Mouse (Mus musculus) MEL (cell line): ENCODE results near the gene Lonp1. TPM values are rescaled to one million over a fixed set of nuclear protein-coding genes. Genes with fewer than 3 reads are reported as not detected.

Experiments
- DNase-seq: peaks from one replicate; pipeline ENCODE4 v3.0.0; 2011; ENCODE audit warnings: low read depth, low spot score
- H3K27ac ChIP-seq: 2 replicates; pipeline ENCODE4 v1.5.1; 2012; ENCODE audit warnings: low read depth, mild to moderate bottlenecking, control low read depth, low read length, moderate library complexity; ENCODE audit not compliant: control insufficient read depth
- H3K27me3 ChIP-seq, 2 experiments: fragments of 150-350 bp in 1 of 2; sonication (generic) in 1 of 2; 2 replicates each; pipeline ENCODE4 v1.6.1; 2012; ENCODE audit warnings: low read length in 2 of 2, mild to moderate bottlenecking in 2 of 2, improper control_type of control experiment in 1 of 2, moderate library complexity in 1 of 2; ENCODE audit not compliant: insufficient read depth in 2 of 2, control insufficient read depth in 1 of 2
- H3K36me3 ChIP-seq, 2 experiments: 2 replicates each; pipeline ENCODE4 v1.6.1; 2012 to 2014; ENCODE audit warnings: low read length in 2 of 2, improper control_type of control experiment in 1 of 2, inconsistent platforms in 1 of 2, mild to moderate bottlenecking in 1 of 2; ENCODE audit not compliant: insufficient read depth in 2 of 2, control insufficient read depth in 1 of 2
- H3K4me1 ChIP-seq, 2 experiments: fragments of 150-350 bp in 1 of 2; sonication (generic) in 1 of 2; 2 replicates each; pipeline ENCODE4 v1.6.1; 2012; ENCODE audit warnings: low read length in 2 of 2, improper control_type of control experiment in 1 of 2, mild to moderate bottlenecking in 1 of 2; ENCODE audit not compliant: insufficient read depth in 2 of 2, control insufficient read depth in 1 of 2
- H3K4me3 ChIP-seq, 2 experiments: fragments of 150-350 bp in 1 of 2; sonication (generic) in 1 of 2; 2 replicates each; pipeline ENCODE4 v1.5.1; 2012; ENCODE audit warnings: low read depth in 2 of 2, low read length in 2 of 2, mild to moderate bottlenecking in 2 of 2, moderate library complexity in 2 of 2, control low read depth in 1 of 2, improper control_type of control experiment in 1 of 2; ENCODE audit not compliant: control insufficient read depth in 1 of 2, insufficient read depth in 1 of 2
- H3K79me2 ChIP-seq: 2 replicates; pipeline ENCODE4 v1.6.1; 2012; ENCODE audit warnings: mild to moderate bottlenecking, low read length, moderate library complexity; ENCODE audit not compliant: control insufficient read depth, poor library complexity, insufficient read depth
- H3K9ac ChIP-seq: 2 replicates; pipeline ENCODE4 v1.6.1; 2012; ENCODE audit warnings: low read depth, mild to moderate bottlenecking, control low read depth, low read length, moderate library complexity; ENCODE audit not compliant: control insufficient read depth, poor library complexity, severe bottlenecking
- H3K9me3 ChIP-seq: fragments of 150-350 bp; sonication (generic); replicated peaks from 2 replicates; pipeline ENCODE4 v1.6.1; 2012; ENCODE audit warnings: mild to moderate bottlenecking, low read length, improper control_type of control experiment, moderate library complexity; ENCODE audit not compliant: insufficient read depth
- CHD1 ChIP-seq: IDR thresholded peaks from 2 replicates; pipeline ENCODE4 v1.6.1; 2012; ENCODE audit warnings: low read depth, mild to moderate bottlenecking, inconsistent platforms, low read length, improper control_type of control experiment
- GABPA ChIP-seq: IDR thresholded peaks from 2 replicates; pipeline ENCODE4 v1.6.1; 2012; ENCODE audit warnings: low read depth, mild to moderate bottlenecking, inconsistent platforms, low read length, improper control_type of control experiment, moderate library complexity
- HCFC1 ChIP-seq: IDR thresholded peaks from 2 replicates; pipeline ENCODE4 v1.6.1; 2012; ENCODE audit warnings: low read depth, mild to moderate bottlenecking, inconsistent platforms, low read length, improper control_type of control experiment, moderate library complexity
- MEF2A ChIP-seq: IDR thresholded peaks from 2 replicates; pipeline ENCODE4 v1.6.1; 2014; ENCODE audit warnings: low read depth, mild to moderate bottlenecking, inconsistent platforms, low read length, improper control_type of control experiment; ENCODE audit not compliant: poor library complexity, insufficient replicate concordance, severe bottlenecking; ENCODE audit errors: extremely low read depth
- MXI1 ChIP-seq: IDR thresholded peaks from 2 replicates; pipeline ENCODE4 v1.6.1; 2011; ENCODE audit warnings: mild to moderate bottlenecking, low read depth, low read length, improper control_type of control experiment
- NELFE ChIP-seq: IDR thresholded peaks from 2 replicates; pipeline ENCODE4 v1.6.1; 2011; ENCODE audit warnings: low read depth, low read length, improper control_type of control experiment
- NRF1 ChIP-seq: IDR thresholded peaks from 2 replicates; pipeline ENCODE4 v1.6.1; 2014; ENCODE audit warnings: low read depth, mild to moderate bottlenecking, inconsistent platforms, low read length, improper control_type of control experiment, moderate library complexity; ENCODE audit not compliant: poor library complexity, insufficient read depth, severe bottlenecking
- SIN3A ChIP-seq: IDR thresholded peaks from 2 replicates; pipeline ENCODE4 v1.6.1; 2012; ENCODE audit warnings: low read length, improper control_type of control experiment, inconsistent platforms
- TBP ChIP-seq: IDR thresholded peaks from 2 replicates; pipeline ENCODE4 v1.8.0; 2011; ENCODE audit warnings: low read depth, low read length, improper control_type of control experiment
- UBTF ChIP-seq: IDR thresholded peaks from 2 replicates; pipeline ENCODE4 v1.6.1; 2012; ENCODE audit warnings: low read depth, mild to moderate bottlenecking, inconsistent platforms, low read length, improper control_type of control experiment, moderate library complexity, borderline replicate concordance; ENCODE audit not compliant: insufficient read depth
- USF2 ChIP-seq, 2 experiments: IDR thresholded peaks; 2 replicates each; pipeline ENCODE4 v1.6.1; 2011 to 2012; ENCODE audit warnings: improper control_type of control experiment in 2 of 2, low read length in 2 of 2, borderline replicate concordance in 1 of 2, inconsistent platforms in 1 of 2, low read depth in 1 of 2, mild to moderate bottlenecking in 1 of 2; ENCODE audit not compliant: insufficient read depth in 1 of 2
- ZMIZ1 ChIP-seq: IDR thresholded peaks from 2 replicates; pipeline ENCODE4 v1.6.1; 2012; ENCODE audit warnings: low read depth, mild to moderate bottlenecking, inconsistent platforms, low read length, improper control_type of control experiment, moderate library complexity
- ZNF384 ChIP-seq: IDR thresholded peaks from 2 replicates; pipeline ENCODE4 v1.6.1; 2012; ENCODE audit warnings: low read depth, mild to moderate bottlenecking, inconsistent platforms, low read length, improper control_type of control experiment
- polyA plus RNA-seq, 2 experiments: library from polyadenylated mRNA; stranded (reverse) in 1 of 2; unstranded in 1 of 2; fragments of >175 nt in 1 of 2; fragments of >200 nt in 1 of 2; gene quantifications; 2 replicates each; pipeline versions ENCODE4 v1.2.1 to v1.2.4; 2012; ENCODE audit warnings: low replicate concordance in 2 of 2, low read depth in 1 of 2; ENCODE audit not compliant: insufficient read length in 2 of 2, insufficient read depth in 1 of 2, missing spikeins in 1 of 2
- total RNA-seq: library from RNA; depleted of rRNA; stranded (reverse); fragments of 300-350 nt; gene quantifications from 2 replicates; pipeline ENCODE4 v1.2.3, GENCODE M21; 2012

The Lonp1 gene
- total and polyA plus RNA-seq, 3 experiments = 162 to 296 (median 197) TPM

GRCm38 (mm10) chr17:56626754-56627470 is at the start of gene Lonp1 (continued):
- TF ChIP-seq GABPA (no peak), NELFE (peak; percentile 86), MEF2A (0 out of 2 replicates have a peak, but pooled peaks have one; percentile 15)

GRCm38 (mm10) chr17:56673647-56674416 is 47.1 kb upstream of the Lonp1 start:
- peaks cover 3 to 17% of the 10 kb centered on the region in 2 experiments; a peak in 2 of 4 replicates for H3K4me1 ChIP-seq
- TF ChIP-seq SIN3A (peak; percentile 49), ZNF384 (no peak), MXI1 (peak; percentile 46; the same call in 1 of the 2 replicates), NRF1 (no peak), USF2 (IDR thresholded peaks at IDR 0.05; ENCODE audit: borderline replicate concordance in 1 of 2, insufficient read depth in 1 of 2, low read depth in 1 of 2, low read length in 2 of 2) (no peak), HCFC1 (0 out of 2 replicates have a peak, but pooled peaks have one; percentile 10), TBP (0 out of 2 replicates have a peak, but pooled peaks have one; percentile 10), UBTF (no peak), ZMIZ1 (peak; percentile 4; the same call in 1 of the 2 replicates), CHD1 (peak; percentile 49; the same call in 1 of the 2 replicates)
- no peaks in the 10 kb centered on the region for H3K27me3 ChIP-seq
- H3K36me3 ChIP-seq = peaks cover 13 to 21% of the 10 kb centered on the region in 2 experiments
- DNase-seq = peak; percentile 52
- H3K79me2 ChIP-seq = peaks cover 55% of the 10 kb centered on the region
- peak overlapping the region; percentile 99 for H3K9ac ChIP-seq
- H3K9me3 ChIP-seq = no peaks in the 10 kb centered on the region
- peak overlapping the region; percentile 59 for H3K27ac ChIP-seq
- peak overlapping the region; percentile 92 to 96 for H3K4me3 ChIP-seq
